Mouse (Mus musculus) left cerebral cortex, adult 2 months (tissue): ENCODE measurements around the gene Atpaf1. TPM values are rescaled to one million over a fixed set of nuclear protein-coding genes. Genes with fewer than 3 reads are reported as not detected.

Experiments
- DNase-seq, 2 experiments: peaks; one replicate each; pipeline ENCODE4 v3.0.0; 2021 to 2022; ENCODE audit warnings: low spot score in 2 of 2, mixed read lengths in 1 of 2; ENCODE audit errors: extremely low spot score in 1 of 2
- H3K27ac ChIP-seq: fragments of 200-600 bp; 2 replicates; pipeline ENCODE4 v1.8.1; 2022
- H3K4me3 ChIP-seq: fragments of 200-600 bp; 2 replicates; pipeline ENCODE4 v1.8.1; 2022
- CTCF ChIP-seq: fragments of 200-600 bp; IDR thresholded peaks from 2 replicates; pipeline ENCODE4 v1.8.1; 2022; ENCODE audit warnings: antibody characterized with exemption, mild to moderate bottlenecking, moderate library complexity
- intact Hi-C: fragments of 180-260 bp; cut with DNase I; formaldehyde crosslinking; loops from one replicate; pipeline ENCODE4 v1.15.1; 2025
- long read RNA-seq, 2 experiments: library from polyadenylated mRNA; stranded (forward); transcript quantifications; one replicate each; pipeline ENCODE4 v2.0.0; 2021; ENCODE audit warnings: borderline mapping rate in 2 of 2
- total RNA-seq, 2 experiments: library from RNA; stranded (reverse); gene quantifications; 2 replicates each; pipeline ENCODE4 v1.2.3; 2021

Atpaf1 gene
- total RNA-seq, result 10 to 100 TPM; 74.6 to 74.8 TPM
- long read RNA-seq, experiment 1, transcript Atpaf1-203 (9 exons, 2,330 nt), result major isoform, 31 of 39 reads
- long read RNA-seq, experiment 1, partial matches to known transcripts, result 6 of 39 reads
- long read RNA-seq, experiment 1, other reads (novel, unspliced or antisense), result 2 of 39 reads
- long read RNA-seq, experiment 2, transcript Atpaf1-203 (9 exons, 2,330 nt), result major isoform, 21 of 26 reads
- long read RNA-seq, experiment 2, partial matches to known transcripts, result 2 of 26 reads
- long read RNA-seq, experiment 2, other reads (novel, unspliced or antisense), result 3 of 26 reads

- DNase-seq, result peak; percentile 82 to 90
- intact Hi-C loops, result loop anchor here (2.0 kb wide), 1 partner anchor 54 kb away; the partner anchor contains the start of gene Mknk1
- Histone ChIP-seq H3K27ac (peak within 1 kb of the TSS; percentile 86), H3K4me3 (peak within 1 kb of the TSS; percentile 92)
- peak; percentile 23 for TF ChIP-seq CTCF
Measured at GRCm38 (mm10) chr4:115784769-115785510, at the start of gene Atpaf1. Gene Atpaf1 (plus strand): TSS chr4:115784812.

- Histone ChIP-seq H3K27ac (no peak overlapping the region), H3K4me3 (no peak overlapping the region)
- TF ChIP-seq CTCF, result no peak
- DNase-seq, result no peak
- intact Hi-C loops, result loop anchor here (5.0 to 10.0 kb wide), 2 partner anchors 267 to 740 kb away; no protein-coding TSS in a partner anchor
Measured at GRCm38 (mm10) chr4:115734867-115735266, 49.7 kb upstream of the Atpaf1 start.

- TF ChIP-seq CTCF, result peak; percentile 53
- peak within 1 kb of the TSS; percentile 90 for H3K4me3 ChIP-seq
- peak; percentile 97 to 98 for DNase-seq
- intact Hi-C loops, result loop anchor here (10.0 kb wide), 1 partner anchor 743 kb away; no protein-coding TSS in a partner anchor
- peak within 1 kb of the TSS; percentile 87 for H3K27ac ChIP-seq
Measured at GRCm38 (mm10) chr4:115737551-115738041, 47.0 kb upstream of the Atpaf1 start, which contains the start of gene Efcab14. Gene Efcab14 (plus strand): TSS chr4:115737744.

- TF ChIP-seq CTCF, result no peak
- no peak for DNase-seq
- intact Hi-C loops, result loop anchor here (10.0 kb wide), 1 partner anchor 744 kb away; no protein-coding TSS in a partner anchor
- peak overlapping the region; percentile 90 for H3K4me3 ChIP-seq
- H3K27ac ChIP-seq, result no peak overlapping the region
Measured at GRCm38 (mm10) chr4:115738481-115738985, 46.1 kb upstream of the Atpaf1 start.

GRCm38 (mm10) chr4:115742658-115743057 lies 42.0 kb upstream of the Atpaf1 start:
- TF ChIP-seq CTCF, result peak; percentile 40
- Histone ChIP-seq H3K4me3 (no peak overlapping the region), H3K27ac (no peak overlapping the region)
- intact Hi-C loops, result no loop called here
- DNase-seq, result no peak

GRCm38 (mm10) chr4:115743096-115743495 lies 41.5 kb upstream of the Atpaf1 start:
- no peak overlapping the region for H3K27ac ChIP-seq
- intact Hi-C loops, result no loop called here
- DNase-seq, result no peak
- no peak for TF ChIP-seq CTCF
- H3K4me3 ChIP-seq, result no peak overlapping the region

- TF ChIP-seq CTCF, result no peak
- H3K4me3 ChIP-seq, result no peak overlapping the region
- intact Hi-C loops, result no loop called here
- no peak overlapping the region for H3K27ac ChIP-seq
- no peak for DNase-seq
Measured at GRCm38 (mm10) chr4:115748181-115748580, 36.4 kb upstream of the Atpaf1 start.

- intact Hi-C loops, result no loop called here
- DNase-seq, result no peak
- H3K27ac ChIP-seq, result no peak overlapping the region
- H3K4me3 ChIP-seq, result no peak overlapping the region
- no peak for TF ChIP-seq CTCF
Measured at GRCm38 (mm10) chr4:115749336-115749735, 35.3 kb upstream of the Atpaf1 start.

- no peak for TF ChIP-seq CTCF
- peak overlapping the region; percentile 45; the same call in 1 of the 2 replicates for H3K27ac ChIP-seq
- intact Hi-C loops, result no loop called here
- H3K4me3 ChIP-seq, result no peak overlapping the region
- DNase-seq, result no peak
Measured at GRCm38 (mm10) chr4:115754101-115754500, 30.5 kb upstream of the Atpaf1 start.

GRCm38 (mm10) chr4:115754851-115755250 lies 29.8 kb upstream of the Atpaf1 start:
- intact Hi-C loops, result no loop called here
- H3K4me3 ChIP-seq, result no peak overlapping the region
- TF ChIP-seq CTCF, result no peak; the same call in 1 of the 2 replicates
- H3K27ac ChIP-seq, result no peak overlapping the region
- no peak for DNase-seq

- DNase-seq, result no peak
- no peak for TF ChIP-seq CTCF
- intact Hi-C loops, result no loop called here
- Histone ChIP-seq H3K4me3 (no peak overlapping the region), H3K27ac (no peak overlapping the region)
Measured at GRCm38 (mm10) chr4:115761206-115761605, 23.4 kb upstream of the Atpaf1 start.

GRCm38 (mm10) chr4:115764581-115764980 lies 20.0 kb upstream of the Atpaf1 start:
- TF ChIP-seq CTCF, result no peak
- Histone ChIP-seq H3K4me3 (no peak overlapping the region), H3K27ac (no peak overlapping the region)
- DNase-seq, result no peak
- intact Hi-C loops, result no loop called here
